In genomic region chr2:135838651-135839286, GRCm38 (mm10) we compare ENCODE assay signal across 12 mouse cellular contexts.
DNase-seq lines count a peak whose midpoint lies in the region; ATAC-seq lines count a peak whose summit lies in the region.
"Had no signal": no experiment of that assay in that cellular context is flagged by ENCODE, and none has a peak within 500 bp of the region (broad histone marks: within the 10 kb centered on the region; RNA-seq: fewer than 3 reads in every experiment).

No protein-coding gene starts in this region.

- no peaks in the 10 kb centered on the region for H3K36me3 ChIP-seq in forebrain, embryonic 13.5 days (ENCODE audit: poor library complexity, severe bottlenecking)
- no peaks in the 10 kb centered on the region for H3K36me3 ChIP-seq in forebrain, embryonic 12.5 days (replicated peaks)
- H3K36me3 ChIP-seq: midbrain, embryonic 10.5 days had no signal

- WGBS in forebrain, embryonic 13.5 days = 74% methylated on average over 8 of the region's 8 CpGs
- WGBS in forebrain, embryonic 12.5 days = 87% methylated on average over 8 of the region's 8 CpGs

- H3K9ac ChIP-seq in forebrain, embryonic 13.5 days = no peak overlapping the region
- H3K9ac ChIP-seq in forebrain, embryonic 12.5 days = no peak overlapping the region
- H3K9ac ChIP-seq: hindbrain, embryonic 14.5 days; lung, embryonic 14.5 days had no signal

- no peak overlapping the region for H3K4me2 ChIP-seq in forebrain, embryonic 13.5 days
- no peak overlapping the region for H3K4me2 ChIP-seq in forebrain, embryonic 12.5 days
- H3K4me2 ChIP-seq: hindbrain, embryonic 14.5 days; lung, embryonic 14.5 days had no signal

- no peak overlapping the region for H3K4me3 ChIP-seq in forebrain, embryonic 13.5 days
- H3K4me3 ChIP-seq in forebrain, embryonic 12.5 days (replicated peaks) = no peak overlapping the region
- H3K4me3 ChIP-seq: midbrain, embryonic 10.5 days had no signal

- no peaks in the 10 kb centered on the region for H3K4me1 ChIP-seq in forebrain, embryonic 13.5 days
- no peaks in the 10 kb centered on the region for H3K4me1 ChIP-seq in forebrain, embryonic 12.5 days
- H3K4me1 ChIP-seq: midbrain, embryonic 10.5 days had no signal

- peak; percentile 35 to 50 for DNase-seq in left cerebral cortex, adult 18-20 months (ENCODE audit: low spot score in 2 of 2)
- no peak for DNase-seq in left cerebral cortex, adult 11 months (ENCODE audit: low spot score)
- peak; percentile 98 for DNase-seq in cerebellum, adult 9-10 months
- DNase-seq in layer of hippocampus, adult 9-10 months (ENCODE audit: low spot score) = peak; percentile 39
- DNase-seq in ovary, adult 18-20 months (ENCODE audit: low spot score) = no peak
- DNase-seq in kidney, adult 11 months = no peak
- DNase-seq: kidney, adult 2 months; lung, embryonic 14.5 days had no signal

- no peak overlapping the region for H3K27ac ChIP-seq in forebrain, embryonic 13.5 days
- H3K27ac ChIP-seq in forebrain, embryonic 12.5 days = no peak overlapping the region
- H3K27ac ChIP-seq: hindbrain, embryonic 14.5 days; midbrain, embryonic 10.5 days had no signal

- no peaks in the 10 kb centered on the region for H3K9me3 ChIP-seq in forebrain, embryonic 13.5 days (replicated peaks)
- H3K9me3 ChIP-seq in forebrain, embryonic 12.5 days = no peaks in the 10 kb centered on the region
- H3K9me3 ChIP-seq: midbrain, embryonic 10.5 days had no signal

- H3K27me3 ChIP-seq in forebrain, embryonic 13.5 days = no peaks in the 10 kb centered on the region
- H3K27me3 ChIP-seq in forebrain, embryonic 12.5 days = no peaks in the 10 kb centered on the region

- peak; percentile 58; the same call in 1 of the 2 replicates for ATAC-seq in forebrain, embryonic 13.5 days
- ATAC-seq in forebrain, embryonic 12.5 days (ENCODE audit: low FRiP score) = no peak

Comparison
In these comparisons a context has a peak if more than half of its experiments do, and no peak if none do; other contexts are left out.
1. DNase-seq: peak in left cerebral cortex, adult 18-20 months (2 of 2), cerebellum, adult 9-10 months (single experiment) and layer of hippocampus, adult 9-10 months (single experiment); none in left cerebral cortex, adult 11 months (single experiment), ovary, adult 18-20 months (single experiment) and kidney, adult 11 months (single experiment).